Mouse (Mus musculus) erythroblast, embryonic 14.5 days (primary cell): Measurements from ENCODE around the gene Srrm1.

Experiments used
- GATA1 ChIP-seq: IDR thresholded peaks from 2 replicates; pipeline ENCODE4 v1.6.1; 2012; ENCODE audit warnings: low read length, inconsistent platforms, mixed read lengths
- TAL1 ChIP-seq: IDR thresholded peaks from 3 replicates; pipeline ENCODE4 v1.6.1; 2012; ENCODE audit warnings: low read length, inconsistent platforms, mixed read lengths

GRCm38 (mm10) chr4:135317539-135317938, 35.6 kb downstream of the Srrm1 start:
- TF ChIP-seq GATA1 (no peak), TAL1 (no peak)
